Mouse (Mus musculus) limb, embryonic 10.5 days (tissue): Measurements from ENCODE around the gene Gm45753. TPM values are rescaled to one million over a fixed set of nuclear protein-coding genes. Genes with fewer than 3 reads are reported as not detected.
"Not testable (repeated sequence)": the region's sequence is repeated elsewhere in the genome, so short reads cannot be mapped to it uniquely, and the experiment has no call there.

ENCODE experiments used
- DNase-seq: peaks from one replicate; pipeline ENCODE4 v3.0.0-alpha.2; 2017; ENCODE audit warnings: low spot score
- H3K27ac ChIP-seq: fragments of 300-500 bp; sonication (generic); 2 replicates; pipeline ENCODE4 v1.5.1; 2016; ENCODE audit warnings: mild to moderate bottlenecking
- H3K27me3 ChIP-seq: fragments of 300-500 bp; sonication (generic); 2 replicates; pipeline ENCODE4 v1.6.1; 2016; ENCODE audit warnings: low read depth, mild to moderate bottlenecking; ENCODE audit not compliant: poor library complexity, severe bottlenecking
- H3K36me3 ChIP-seq: fragments of 300-500 bp; sonication (generic); 2 replicates; pipeline ENCODE4 v1.6.1; 2016; ENCODE audit warnings: mild to moderate bottlenecking, moderate library complexity
- H3K4me1 ChIP-seq: fragments of 300-500 bp; sonication (generic); 2 replicates; pipeline ENCODE4 v1.6.1; 2016
- H3K4me3 ChIP-seq: fragments of 300-500 bp; sonication (generic); 2 replicates; pipeline ENCODE4 v1.5.1; 2016; ENCODE audit warnings: mild to moderate bottlenecking, moderate library complexity
- H3K9me3 ChIP-seq: fragments of 300-500 bp; sonication (generic); replicated peaks from 2 replicates; pipeline ENCODE4 v1.6.1; 2016; ENCODE audit warnings: mild to moderate bottlenecking
- WGBS: fragments of 180-500 bp; shearing (Covaris S2); methylation state at CpG from one replicate; pipeline ENCODE4 v1.1.7; 2016; 5-methylcytosine and 5-hydroxymethylcytosine counted together
- polyA plus RNA-seq: library from polyadenylated mRNA; unstranded; fragments of >200 nt; fragmentation: Nextera tagmentation; extraction: Ambion mirVana; gene quantifications from 2 replicates; pipeline ENCODE4 v1.2.1, GENCODE M21; 2016

Gm45753 gene
- not detected in 2 replicates for polyA plus RNA-seq

DNA sequence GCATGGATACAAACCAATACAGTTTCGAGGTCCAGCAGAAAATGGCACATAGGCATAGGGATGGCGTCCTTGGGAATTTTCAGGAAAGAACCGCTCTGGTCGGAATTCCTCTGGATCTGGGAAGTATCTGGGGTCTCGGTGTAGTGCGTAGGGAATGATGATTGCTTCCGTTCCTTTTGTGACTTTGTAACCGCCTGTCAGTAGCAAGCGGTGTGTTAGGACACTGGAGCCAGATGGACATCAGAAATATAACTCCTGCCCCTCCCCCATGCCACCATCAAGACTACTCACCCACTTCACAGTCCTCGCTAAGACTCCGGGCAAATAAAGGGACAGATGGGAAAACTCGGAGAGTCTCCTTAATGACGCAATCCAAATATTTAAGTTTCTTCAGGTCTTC, at the start of gene Gm45753:
Gene Gm45753 (minus strand): TSS at position 101 of the 400 bp plus-strand sequence.
- Histone ChIP-seq H3K9me3 (no peaks in the 10 kb centered on the region), H3K4me1 (no peaks in the 10 kb centered on the region), H3K36me3 (no peaks in the 10 kb centered on the region), H3K27me3 (no peaks in the 10 kb centered on the region), H3K4me3 (no peak within 1 kb of the TSS), H3K27ac (no peak within 1 kb of the TSS)
- WGBS = 92% methylated on average over 13 of the region's 13 CpGs
- no peak for DNase-seq

DNA sequence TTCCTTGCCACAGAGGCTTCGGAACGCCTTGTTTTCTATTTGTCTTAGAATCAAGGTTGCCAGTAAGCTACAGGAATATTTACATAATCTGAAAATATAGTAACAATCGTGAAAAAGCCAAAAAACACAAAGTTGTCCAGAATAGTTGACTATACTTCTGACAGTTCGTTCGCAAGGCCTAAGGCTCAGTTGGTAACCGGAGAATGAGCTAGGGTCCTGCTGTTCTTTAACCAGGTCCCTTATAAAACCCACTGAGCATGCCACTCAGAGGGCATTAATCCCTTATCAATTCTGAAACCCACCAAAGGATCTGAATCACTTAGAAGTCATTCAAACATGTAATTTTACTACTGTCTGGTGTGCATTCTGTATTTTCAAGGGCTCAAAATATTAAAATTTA, 47.5 kb upstream of the Gm45753 start:
- Histone ChIP-seq H3K27me3 (no peaks in the 10 kb centered on the region), H3K9me3 (no peaks in the 10 kb centered on the region), H3K4me3 (no peak overlapping the region), H3K4me1 (peaks cover 15% of the 10 kb centered on the region), H3K27ac (no peak overlapping the region), H3K36me3 (peaks cover 13% of the 10 kb centered on the region)
- WGBS = 89% methylated on average over 6 of the region's 6 CpGs
- DNase-seq = peak; percentile 2

DNA sequence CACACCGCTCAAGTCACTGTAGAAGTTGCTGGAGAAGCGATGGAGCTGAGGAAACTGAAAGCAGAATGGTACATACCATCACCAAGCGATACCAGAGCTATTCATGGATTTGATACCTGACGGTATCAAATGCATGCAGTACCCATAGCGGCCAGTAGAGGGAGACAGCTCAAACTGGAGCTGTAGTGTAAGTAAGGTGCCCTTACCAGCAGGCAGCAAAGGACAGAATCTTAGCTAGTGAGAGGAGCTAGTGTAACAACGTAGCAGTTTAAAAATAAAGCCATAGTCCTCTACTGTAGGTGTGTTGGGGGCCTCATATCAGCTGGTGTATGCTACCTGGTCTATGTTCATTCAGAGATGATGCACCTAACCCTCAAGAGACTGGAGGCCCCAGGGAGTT, 36.8 kb upstream of the Gm45753 start:
- H3K9me3 ChIP-seq = no peaks in the 10 kb centered on the region
- peaks cover 30% of the 10 kb centered on the region for H3K36me3 ChIP-seq
- H3K4me3 ChIP-seq = no peak overlapping the region
- H3K4me1 ChIP-seq = no peaks in the 10 kb centered on the region
- 21% methylated on average over 6 of the region's 6 CpGs for WGBS
- H3K27ac ChIP-seq = no peak overlapping the region
- peak; percentile 81 for DNase-seq
- H3K27me3 ChIP-seq = no peaks in the 10 kb centered on the region

DNA sequence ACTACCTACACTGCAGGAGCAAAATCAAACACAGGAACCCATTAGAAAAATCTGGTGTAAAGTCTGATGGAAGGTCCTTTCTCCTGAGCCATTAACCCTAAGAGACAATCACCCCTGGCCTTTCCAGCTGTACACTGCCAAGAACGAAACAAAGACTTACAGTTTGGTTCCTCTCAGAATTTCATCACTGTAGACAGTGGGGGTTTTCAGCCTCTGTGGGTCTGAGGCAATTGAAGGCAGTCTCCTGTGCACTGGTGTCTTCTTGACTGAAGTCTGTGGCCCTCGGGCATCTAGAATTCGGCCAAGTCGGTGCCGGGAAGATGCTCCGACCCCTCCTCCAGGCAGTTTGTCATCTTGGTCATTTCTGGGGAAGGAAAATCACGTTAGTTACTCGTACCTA, 36.0 kb upstream of the Gm45753 start:
- no peaks in the 10 kb centered on the region for H3K4me1 ChIP-seq
- H3K27me3 ChIP-seq = no peaks in the 10 kb centered on the region
- no peak overlapping the region for H3K27ac ChIP-seq
- H3K9me3 ChIP-seq = no peaks in the 10 kb centered on the region
- WGBS = 87% methylated on average over 8 of the region's 8 CpGs
- DNase-seq = no peak
- H3K36me3 ChIP-seq = peaks cover 30% of the 10 kb centered on the region
- no peak overlapping the region for H3K4me3 ChIP-seq

DNA sequence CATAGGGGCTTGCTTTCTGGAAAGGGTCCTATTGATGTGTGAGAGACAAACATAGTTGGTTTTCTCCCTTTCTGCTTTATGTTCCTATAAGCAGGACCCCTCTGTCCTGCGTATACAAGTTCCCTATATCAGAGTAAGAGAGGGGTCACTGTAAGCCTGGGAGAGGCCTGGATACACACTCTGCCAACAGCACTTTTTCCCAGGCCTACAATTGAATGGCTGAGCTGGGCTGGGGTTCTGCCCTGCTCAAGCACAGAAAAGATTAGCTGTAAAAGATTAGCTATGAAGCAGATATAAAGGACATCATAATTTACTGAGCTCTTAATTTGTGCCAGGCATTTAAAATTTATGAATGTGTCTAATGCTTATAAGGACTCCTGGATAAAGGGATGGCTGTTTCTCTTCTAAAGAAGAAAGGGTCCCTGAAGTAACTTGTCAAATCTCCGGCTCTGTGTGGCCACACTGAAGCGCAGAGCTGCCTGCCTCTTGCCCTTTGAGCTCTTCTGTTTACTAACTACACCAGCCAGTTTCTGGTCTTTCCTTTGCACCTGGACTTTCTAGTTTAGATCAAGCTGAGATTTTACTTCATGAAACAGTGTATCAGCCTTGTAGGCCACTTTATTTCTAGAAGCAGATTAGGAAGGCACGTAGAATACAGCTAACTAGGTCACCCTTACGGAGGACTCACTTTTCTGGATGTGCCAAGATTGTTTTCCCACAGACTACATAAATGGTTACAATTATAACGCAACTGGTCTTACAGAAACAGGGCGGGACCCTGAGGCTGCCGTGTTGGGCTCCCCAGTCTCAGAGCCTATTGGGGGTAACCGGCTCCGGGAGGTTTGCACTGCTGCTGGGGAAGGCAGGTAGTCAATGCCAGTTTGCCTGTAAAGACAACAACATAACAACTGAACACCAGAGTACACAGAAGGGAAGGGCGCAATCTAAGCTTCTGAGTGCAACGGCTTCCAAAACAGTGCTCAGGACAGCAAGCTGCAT, 33.7 kb upstream of the Gm45753 start:
- H3K4me3 ChIP-seq = no peak overlapping the region
- 95% methylated on average over 12 of the region's 12 CpGs for WGBS
- H3K4me1 ChIP-seq = no peaks in the 10 kb centered on the region
- H3K9me3 ChIP-seq = no peaks in the 10 kb centered on the region
- H3K27me3 ChIP-seq = no peaks in the 10 kb centered on the region
- DNase-seq = no peak
- H3K36me3 ChIP-seq = peaks cover 15% of the 10 kb centered on the region
- H3K27ac ChIP-seq = no peak overlapping the region

DNA sequence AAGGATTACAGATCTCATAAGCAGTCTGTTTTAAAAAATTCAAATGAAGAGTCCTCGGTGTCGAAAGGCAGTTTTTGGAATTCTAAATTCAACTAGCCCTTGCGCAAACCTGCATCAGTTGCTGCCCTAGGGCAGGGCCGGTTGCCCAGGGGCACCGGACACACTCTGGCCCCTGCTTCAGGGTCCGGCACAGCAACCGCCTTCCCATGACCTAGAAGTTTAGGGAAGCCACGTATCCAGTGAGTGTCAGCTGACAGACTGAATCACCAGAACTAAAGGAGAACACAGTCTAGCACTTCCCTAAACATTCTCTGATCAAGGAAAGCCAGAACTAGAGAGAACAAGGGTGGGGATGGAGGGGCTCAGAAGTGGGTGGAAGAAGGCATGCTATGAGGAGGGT, 25.2 kb upstream of the Gm45753 start:
- Histone ChIP-seq H3K36me3 (no peaks in the 10 kb centered on the region), H3K4me3 (peak overlapping the region; percentile 72), H3K9me3 (no peaks in the 10 kb centered on the region), H3K27me3 (peaks cover 13% of the 10 kb centered on the region), H3K4me1 (peaks cover 9% of the 10 kb centered on the region), H3K27ac (peak overlapping the region; percentile 78)
- DNase-seq = peak; percentile 36
- 3% methylated on average over 8 of the region's 8 CpGs for WGBS

DNA sequence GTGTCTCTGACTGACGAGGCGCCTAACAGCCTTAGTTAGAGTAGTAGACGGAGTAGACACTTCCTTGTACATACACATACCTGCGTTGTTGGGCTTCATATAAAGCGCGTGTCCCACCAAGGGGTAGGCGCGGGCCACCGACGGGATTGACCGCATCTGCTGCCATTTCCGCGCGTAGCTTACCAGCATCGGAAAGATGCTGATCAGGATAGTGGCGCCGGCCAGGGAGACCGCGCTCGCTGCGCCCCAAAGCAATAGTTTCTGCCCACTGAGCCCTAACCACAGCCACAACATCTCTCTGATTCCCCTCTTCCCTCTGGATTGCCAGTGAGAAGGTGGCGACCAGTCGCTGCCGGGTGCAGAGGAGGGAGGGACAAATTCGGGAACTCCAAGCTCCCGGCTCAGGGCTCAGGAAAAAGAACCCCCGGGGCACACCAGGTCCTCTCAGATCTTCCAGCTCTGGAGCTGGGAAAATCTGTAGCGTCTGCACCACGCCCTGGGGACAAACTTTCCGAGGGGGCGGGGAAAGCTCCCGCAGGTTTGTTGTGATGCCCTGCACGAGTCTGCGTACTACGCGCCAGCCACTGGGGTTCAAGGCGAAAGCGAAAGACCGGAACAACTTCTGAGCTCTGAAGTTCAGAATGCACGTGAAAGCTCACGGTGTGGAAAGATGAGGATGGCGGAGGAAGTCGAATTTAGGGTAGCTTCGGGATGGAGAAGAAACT, 24.6 kb upstream of the Gm45753 start, which contains the start of gene Cyp4v3:
Gene Cyp4v3 (minus strand): TSS at position 532 of the 725 bp plus-strand sequence.
- peak; percentile 71 for DNase-seq

DNA sequence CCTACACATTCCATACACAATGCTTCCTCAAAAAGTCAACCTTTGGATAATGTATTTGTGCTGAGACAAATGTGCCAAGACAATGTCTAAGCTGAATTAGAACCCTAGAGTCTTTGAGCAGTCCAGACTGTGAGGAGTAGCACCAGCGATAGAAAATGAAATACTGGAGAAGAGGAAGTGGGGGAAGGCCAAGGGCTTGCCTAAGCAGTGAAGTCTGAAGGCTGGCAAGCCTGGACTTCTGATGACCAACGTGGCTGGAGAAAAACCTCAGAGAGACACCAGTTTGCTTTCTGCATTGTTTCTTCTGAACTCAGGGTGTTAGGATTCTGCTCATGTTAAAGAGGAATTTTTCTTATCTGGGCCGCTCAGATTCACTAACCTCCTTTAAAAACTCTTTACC, 22.6 kb upstream of the Gm45753 start:
- Histone ChIP-seq H3K4me3 (no peak overlapping the region), H3K27me3 (peaks cover 13% of the 10 kb centered on the region), H3K27ac (no peak overlapping the region), H3K9me3 (no peaks in the 10 kb centered on the region), H3K36me3 (no peaks in the 10 kb centered on the region), H3K4me1 (peaks cover 9% of the 10 kb centered on the region)
- DNase-seq = no peak
- 86% methylated on average over 3 of the region's 3 CpGs for WGBS

More for the DNA sequence above, 24.6 kb upstream of the Gm45753 start, which contains the start of gene Cyp4v3:
- H3K27ac ChIP-seq = peak within 1 kb of the TSS; percentile 78
- H3K4me3 ChIP-seq = peak within 1 kb of the TSS; percentile 72
- under 1% methylated on average over 44 of the region's 44 CpGs for WGBS
- peaks cover 9% of the 10 kb centered on the region for H3K4me1 ChIP-seq
- no peaks in the 10 kb centered on the region for H3K36me3 ChIP-seq
- H3K9me3 ChIP-seq = no peaks in the 10 kb centered on the region
- peaks cover 13% of the 10 kb centered on the region for H3K27me3 ChIP-seq

DNA sequence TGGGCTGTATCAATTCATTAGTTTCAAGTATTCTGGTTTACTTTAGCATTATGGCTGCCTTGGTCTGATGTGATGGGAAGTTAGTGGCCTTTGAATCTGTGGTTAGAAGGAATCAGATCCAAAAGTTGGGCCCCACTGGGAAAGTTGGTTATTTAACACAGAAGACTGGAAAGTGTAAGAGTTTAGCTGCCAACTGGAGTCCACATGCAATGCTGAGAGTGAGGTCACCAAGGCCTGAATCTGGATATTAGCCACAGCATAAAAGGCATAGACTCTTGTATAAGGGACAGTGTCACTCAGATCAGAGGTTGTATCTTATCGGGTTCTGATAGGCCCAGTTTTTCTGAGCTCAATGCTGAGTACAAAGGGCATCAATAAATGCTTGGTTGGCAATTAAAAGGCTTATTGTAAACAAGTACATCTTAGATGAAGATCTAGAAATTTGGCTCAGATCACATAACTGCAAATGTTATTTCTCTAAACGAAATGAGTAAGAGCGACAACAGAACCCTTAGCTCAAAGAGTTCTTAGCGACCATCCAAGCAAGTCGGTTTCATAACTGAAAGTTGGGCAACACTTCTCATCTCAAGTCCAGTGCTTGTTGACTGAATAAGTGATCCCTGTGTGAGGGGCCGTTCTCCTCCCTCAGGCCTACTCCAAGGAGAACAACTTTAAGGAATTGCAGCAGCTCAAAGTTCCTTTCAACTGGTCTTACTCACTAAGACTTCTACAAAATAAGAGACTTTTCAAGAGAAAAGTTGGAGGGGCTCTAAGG, 21.1 kb upstream of the Gm45753 start:
- no peaks in the 10 kb centered on the region for H3K9me3 ChIP-seq
- peaks cover 9% of the 10 kb centered on the region for H3K4me1 ChIP-seq
- 93% methylated on average over 6 of the region's 6 CpGs for WGBS
- H3K36me3 ChIP-seq = no peaks in the 10 kb centered on the region
- H3K27ac ChIP-seq = no peak overlapping the region
- no peak for DNase-seq
- peaks cover 13% of the 10 kb centered on the region for H3K27me3 ChIP-seq
- no peak overlapping the region for H3K4me3 ChIP-seq

DNA sequence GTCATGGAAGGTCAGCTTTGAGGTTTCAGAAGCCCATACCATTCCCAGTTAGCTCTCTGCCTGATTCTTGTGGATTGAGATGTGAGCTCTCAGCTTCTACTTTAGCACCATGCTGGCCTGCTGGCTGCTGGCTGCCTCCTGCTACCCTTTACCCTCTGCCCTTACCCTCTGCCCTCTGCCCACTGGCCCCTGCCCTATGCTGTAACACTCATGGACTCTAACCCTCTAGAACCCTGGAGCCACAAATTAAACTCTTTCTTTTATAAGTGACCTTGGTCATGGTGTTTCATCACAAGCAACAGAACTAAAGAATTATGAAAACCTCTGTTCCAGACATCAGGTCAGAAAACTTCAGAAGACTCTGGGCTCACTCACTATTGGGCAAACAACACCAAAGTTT, 18.8 kb upstream of the Gm45753 start:
- not testable (repeated sequence) for H3K27ac ChIP-seq, H3K9me3 ChIP-seq, H3K4me1 ChIP-seq, H3K4me3 ChIP-seq, H3K36me3 ChIP-seq, DNase-seq, H3K27me3 ChIP-seq

DNA sequence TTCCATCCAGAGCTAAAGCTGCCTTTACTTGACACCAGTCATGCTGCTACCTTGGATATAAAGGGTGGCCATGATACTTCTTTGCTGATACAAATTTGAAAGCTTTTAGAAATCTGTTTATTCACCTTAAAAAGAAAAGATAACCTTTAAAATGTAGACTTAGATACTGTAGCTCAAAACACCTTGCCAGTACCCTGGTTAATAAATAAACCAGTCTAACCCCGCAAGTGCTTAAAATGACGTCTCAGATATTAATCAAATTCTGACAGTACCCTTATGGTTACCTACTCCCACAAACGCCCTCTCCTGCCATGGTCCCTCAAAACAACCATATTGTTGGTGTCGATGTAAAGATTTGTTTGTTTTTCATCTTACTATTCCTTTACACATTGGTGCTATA, 15.9 kb upstream of the Gm45753 start:
- H3K36me3 ChIP-seq = no peaks in the 10 kb centered on the region
- 91% methylated on average over 4 of the region's 4 CpGs for WGBS
- no peaks in the 10 kb centered on the region for H3K4me1 ChIP-seq
- no peaks in the 10 kb centered on the region for H3K27me3 ChIP-seq
- no peak overlapping the region for H3K4me3 ChIP-seq
- DNase-seq = no peak
- no peaks in the 10 kb centered on the region for H3K9me3 ChIP-seq
- no peak overlapping the region for H3K27ac ChIP-seq

DNA sequence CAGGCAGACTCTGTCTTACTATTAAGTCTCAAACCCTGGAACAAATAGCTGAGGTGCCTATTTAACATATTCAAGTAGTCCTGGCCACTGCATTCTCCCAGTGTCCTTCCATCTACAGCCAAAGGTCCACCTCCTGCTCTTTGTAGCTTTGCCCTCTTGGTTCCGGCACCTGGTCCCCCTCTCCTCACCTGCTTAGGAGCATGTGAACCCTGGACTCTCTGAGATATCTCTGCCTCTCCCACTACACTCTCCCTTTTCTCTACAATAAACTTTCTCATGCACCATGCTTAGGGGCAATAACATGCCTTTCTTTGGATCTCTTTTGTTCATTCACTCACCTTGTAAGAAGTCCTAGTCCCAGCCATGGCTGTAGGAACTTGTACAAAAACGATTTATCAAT, 13.1 kb upstream of the Gm45753 start:
- H3K36me3 ChIP-seq = no peaks in the 10 kb centered on the region
- WGBS = 85% methylated on average over 2 of the region's 2 CpGs
- no peaks in the 10 kb centered on the region for H3K4me1 ChIP-seq
- H3K27ac ChIP-seq = no peak overlapping the region
- no peak for DNase-seq
- H3K4me3 ChIP-seq = no peak overlapping the region
- no peaks in the 10 kb centered on the region for H3K9me3 ChIP-seq
- H3K27me3 ChIP-seq = no peaks in the 10 kb centered on the region
